Mouse (Mus musculus): ENCODE measurements around the gene Trmt2a.
A peak's percentile ranks its signal among the peaks of the same experiment; 100 is the strongest.

Gene Trmt2a

DNA sequence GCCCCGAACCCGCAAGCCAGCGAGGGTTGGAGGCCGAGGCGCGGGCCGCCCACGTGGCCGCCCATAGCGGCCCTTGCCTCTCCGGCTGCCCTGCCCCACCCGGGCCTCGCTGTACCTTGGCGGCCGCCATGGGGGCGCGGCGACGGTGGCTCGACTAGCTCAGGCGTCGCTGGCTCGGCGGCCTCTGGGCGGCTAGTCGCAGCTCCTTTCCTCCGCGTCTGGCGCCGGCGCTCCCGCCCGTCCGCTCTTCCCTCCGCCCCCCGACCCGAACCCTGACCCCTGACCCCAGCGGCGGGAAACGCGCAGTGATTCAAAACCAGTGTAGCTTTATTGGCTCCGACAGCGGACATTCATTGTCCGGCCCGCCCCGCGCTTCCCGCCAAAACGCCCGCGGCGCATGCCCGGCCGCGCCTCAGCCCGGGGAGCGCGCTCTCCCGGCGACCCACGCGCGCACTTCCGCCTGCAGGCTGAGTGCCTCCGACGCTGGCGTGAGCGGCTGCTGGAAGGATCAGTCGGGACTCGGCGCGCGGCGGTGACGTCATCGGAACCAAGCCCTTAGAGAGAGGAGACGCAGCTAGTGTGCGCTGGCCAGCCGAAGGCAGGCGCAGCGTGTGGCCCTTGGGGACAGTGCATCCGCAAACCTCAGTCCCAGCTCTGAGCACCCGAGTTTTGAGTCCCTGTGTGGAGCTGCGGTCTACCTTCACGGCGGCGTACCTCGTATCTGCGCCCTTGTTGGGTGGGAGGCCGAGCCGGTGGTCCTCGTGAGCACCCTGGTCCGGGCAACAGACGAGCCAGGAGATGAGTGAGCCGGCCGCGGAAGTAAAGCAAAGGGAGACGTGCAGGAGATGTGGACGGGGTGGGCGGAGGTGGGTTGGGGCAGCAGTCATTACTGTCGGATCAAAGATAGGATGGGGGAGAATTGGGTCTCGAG is at the start of gene Trmt2a, which contains the start of gene Ranbp1:
Gene Trmt2a, plus strand, starts transcription at position 247 of the 931 bp plus-strand sequence.
Gene Ranbp1, minus strand, starts transcription at position 300 of the 931 bp plus-strand sequence.
- peak; percentile 87 for DNase-seq (ENCODE audit: extremely low spot score, low read depth, low spot score)

DNA sequence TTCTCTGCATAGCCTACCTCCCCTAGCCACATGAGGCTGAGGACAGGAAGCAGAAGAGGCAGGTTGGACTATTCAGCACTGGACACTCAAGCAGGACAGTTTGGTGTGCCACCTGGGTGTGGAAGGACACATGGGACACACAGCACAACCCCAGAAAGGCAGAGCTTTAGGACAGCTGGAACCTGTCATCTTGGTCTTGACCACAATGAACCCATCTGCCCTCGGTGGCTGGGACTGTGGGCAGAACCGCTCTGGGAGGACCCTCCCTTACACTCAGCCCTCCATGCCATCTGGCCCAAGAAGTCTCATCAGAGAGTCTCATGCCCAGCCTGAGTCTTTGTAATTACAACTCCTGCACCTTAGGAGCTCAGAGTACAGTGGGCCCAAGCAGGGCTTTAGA is 48.4 kb upstream of the Trmt2a start:
- DNase-seq (ENCODE audit: extremely low spot score, low read depth, low spot score), result no peak

DNA sequence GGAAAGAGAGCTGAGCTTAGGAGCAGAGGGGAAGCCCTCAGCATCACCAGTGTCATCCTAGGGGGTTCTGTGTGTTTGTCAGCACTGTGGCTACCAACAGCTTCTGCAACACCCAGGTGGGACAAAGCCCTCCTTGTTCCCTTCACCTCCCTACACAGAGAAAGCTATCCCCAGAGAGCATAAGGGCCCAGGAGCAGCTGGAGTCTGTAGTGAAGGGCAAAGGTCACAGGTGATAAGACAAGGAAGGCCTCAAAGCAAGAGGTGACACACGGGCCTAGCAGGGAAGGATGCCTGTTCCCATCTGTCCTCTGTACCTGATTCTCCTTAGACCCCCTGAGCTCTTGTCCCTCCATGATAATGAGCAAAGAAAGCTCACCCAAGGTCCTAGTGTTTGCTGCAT is 46.9 kb upstream of the Trmt2a start:
- DNase-seq (ENCODE audit: extremely low spot score, low read depth, low spot score), result no peak

DNA sequence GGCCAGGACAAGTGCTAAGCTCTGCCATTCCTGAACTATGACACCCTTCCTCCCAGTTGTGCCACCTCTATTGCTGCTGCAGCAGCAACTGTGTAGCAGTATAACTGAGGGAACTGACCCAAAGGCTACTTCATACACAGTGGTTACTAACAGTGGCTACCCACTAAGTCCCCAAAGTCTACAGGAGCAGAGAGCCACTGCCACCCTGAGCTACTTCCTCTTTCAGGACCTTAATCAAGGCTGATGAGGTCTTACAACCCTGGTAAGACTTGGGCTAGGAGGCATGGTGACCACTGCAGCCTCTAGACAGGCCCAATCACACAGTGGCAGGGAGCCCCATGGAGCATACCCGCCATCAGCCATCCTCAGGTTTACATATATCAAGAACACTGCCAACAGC is 46.4 kb upstream of the Trmt2a start:
- DNase-seq (ENCODE audit: extremely low spot score, low read depth, low spot score), result no peak

DNA sequence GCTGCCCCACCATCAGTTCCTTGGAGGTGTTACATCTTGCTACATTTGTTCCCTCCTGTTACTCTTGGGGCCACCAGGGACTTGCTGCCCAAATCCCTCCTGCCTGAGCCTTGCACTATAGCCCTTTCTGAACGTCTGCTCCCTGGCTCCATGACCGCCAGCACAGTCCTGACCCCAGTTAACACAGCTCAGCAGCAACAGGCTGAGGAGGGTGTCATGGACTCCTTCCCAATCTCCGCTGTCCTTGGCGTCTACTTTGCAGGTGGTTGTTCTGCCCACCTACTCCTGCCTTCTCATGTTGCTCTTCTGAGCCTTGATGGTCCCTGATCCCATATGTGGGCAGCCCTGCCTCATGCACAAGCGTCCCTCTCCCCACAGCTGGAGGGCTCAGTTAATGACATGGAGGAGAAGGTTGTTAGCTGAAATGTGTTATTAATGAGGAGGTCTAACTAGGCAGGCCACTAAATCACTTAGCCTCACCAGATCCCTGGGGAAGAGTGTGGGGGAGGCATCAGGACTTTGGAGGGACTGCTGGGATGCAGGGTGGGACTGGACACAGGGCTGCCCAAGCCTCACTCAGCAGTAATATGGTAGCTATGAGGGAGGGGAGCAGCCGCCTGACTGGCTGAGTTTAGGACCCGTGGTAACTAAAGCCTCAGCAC is 44.9 kb upstream of the Trmt2a start:
- DNase-seq (ENCODE audit: extremely low spot score, low read depth, low spot score), result peak; percentile 54

DNA sequence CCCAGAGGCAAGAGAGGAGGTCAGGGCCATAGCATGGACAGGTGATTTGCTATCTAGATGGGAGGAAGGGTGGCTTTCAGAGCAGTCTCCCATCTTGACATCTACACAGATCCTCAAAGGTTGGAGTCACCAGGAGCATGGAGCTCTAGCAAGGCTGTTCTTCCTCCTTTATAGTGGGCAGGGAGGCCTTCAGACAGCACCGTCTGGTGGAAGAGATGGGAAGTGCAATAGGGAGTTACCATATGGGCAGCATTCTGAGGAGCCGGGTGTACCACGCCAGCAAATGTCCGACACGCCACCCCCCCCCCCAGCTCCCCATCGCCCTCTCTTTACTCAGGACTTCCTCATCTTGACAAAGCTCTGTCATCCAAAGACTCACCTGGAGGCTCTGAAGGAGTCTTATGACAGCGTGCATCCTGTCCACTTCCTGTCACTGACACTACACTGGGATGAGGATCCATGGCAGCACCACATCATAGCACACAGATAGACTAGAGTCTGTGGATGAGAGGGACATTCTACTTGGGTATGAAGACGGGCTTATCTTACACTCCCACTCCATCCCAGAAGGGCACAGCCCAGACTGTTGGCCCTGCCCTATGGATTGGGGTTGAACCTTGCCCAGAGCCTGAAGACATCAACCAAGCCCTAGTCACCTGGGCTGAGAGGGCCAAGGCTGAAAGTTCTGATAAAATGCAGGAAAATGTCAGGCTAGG is 37.6 kb upstream of the Trmt2a start:
- no peak for DNase-seq (ENCODE audit: extremely low spot score, low read depth, low spot score)

DNA sequence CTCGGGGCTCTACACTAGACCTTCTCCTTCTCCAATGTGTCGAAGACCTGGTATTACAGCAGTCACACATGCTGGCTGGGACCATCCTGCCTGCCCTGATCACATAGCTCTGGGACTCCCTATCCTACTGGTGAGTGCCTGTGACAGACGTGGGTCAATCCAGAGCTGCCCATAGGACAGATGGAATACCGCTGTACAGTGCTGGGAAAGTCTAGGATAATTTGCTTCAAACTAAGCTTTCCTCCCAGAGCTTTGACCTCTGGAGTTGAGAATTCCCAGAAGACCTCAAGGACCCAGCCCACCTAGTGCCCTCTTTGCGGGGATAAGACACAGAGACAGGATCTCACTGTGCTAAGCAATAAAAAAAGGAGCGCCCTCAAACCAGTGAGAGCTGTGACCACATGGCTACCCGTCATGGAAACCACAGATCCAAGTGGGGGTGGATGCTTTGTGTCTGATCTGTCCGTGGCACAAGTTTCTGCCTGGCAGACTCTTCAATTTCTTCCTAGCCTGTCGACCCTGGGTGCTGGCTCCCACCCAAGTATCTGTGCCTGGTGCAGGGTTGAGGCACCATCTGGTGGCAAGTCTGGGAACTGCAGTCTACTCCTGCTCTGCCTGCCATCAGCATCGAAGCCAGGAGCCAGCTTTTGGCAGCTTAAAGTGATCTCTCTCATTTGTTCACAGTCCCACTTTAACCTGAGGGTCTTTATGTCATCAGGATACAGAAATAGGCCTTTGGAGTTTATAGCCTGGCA is 36.9 kb upstream of the Trmt2a start:
- peak; percentile 66 for DNase-seq (ENCODE audit: extremely low spot score, low read depth, low spot score)

DNA sequence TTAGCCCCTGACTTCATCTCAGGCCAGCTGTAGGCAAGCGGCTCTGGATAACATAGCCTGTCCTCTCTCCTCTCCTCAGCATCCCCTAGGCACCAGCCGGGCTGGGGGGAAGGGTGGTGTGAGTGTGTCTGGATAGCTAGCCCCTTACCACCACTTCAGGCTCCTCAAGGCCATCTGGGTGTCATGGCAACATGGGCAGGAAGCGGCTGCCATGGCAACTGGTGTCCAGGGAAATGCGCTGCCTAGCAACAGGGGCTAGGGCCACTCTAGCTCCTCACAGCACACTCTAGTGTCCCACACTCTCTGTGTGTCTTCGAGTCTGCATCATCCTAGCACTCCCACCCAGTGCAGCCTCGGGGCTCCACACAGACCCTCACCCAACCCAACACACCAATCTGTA is 34.8 kb upstream of the Trmt2a start:
- no peak for DNase-seq (ENCODE audit: extremely low spot score, low read depth, low spot score)

DNA sequence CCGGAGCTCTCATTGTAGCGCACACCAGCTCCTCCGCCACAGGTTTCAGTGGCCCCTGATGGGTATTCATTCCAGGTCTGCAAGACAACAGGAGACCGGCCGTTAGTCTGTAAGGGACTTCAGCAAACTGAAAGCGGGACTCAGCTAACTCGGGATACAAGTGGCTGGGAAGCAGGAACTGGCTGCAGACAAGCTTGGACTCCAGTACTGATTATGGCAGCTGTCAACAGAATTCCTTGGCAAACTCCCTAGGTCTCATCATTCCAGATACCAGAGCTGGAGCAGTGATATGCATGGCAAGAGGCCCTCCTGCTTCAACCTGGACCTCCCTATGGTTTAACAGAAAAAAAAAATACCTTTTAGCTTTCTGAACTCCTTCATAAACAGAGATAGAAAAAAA is 33.6 kb upstream of the Trmt2a start:
- no peak for DNase-seq (ENCODE audit: extremely low spot score, low read depth, low spot score)

DNA sequence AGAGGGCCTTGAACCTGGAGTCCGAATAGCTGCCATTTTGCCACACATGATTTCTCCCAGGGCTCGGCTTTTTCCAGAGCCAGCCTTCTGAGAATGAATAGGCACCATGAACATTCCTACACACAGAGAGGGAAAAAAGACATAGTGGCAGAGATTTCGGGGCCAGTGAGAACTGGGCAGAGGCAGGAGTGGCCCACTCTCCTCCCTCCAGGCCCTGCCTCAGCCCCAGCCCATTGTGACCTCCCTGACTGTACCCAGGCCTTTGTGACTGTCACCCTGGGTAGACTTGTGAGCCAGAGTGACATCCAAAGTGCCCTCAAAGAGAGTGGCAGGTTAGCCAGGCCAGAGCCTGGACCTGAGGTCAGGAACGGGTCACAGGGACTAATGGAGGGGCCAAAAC is 30.9 kb upstream of the Trmt2a start, which contains the start of gene Ccdc188:
Gene Ccdc188, plus strand, starts transcription at position 301 of the 400 bp plus-strand sequence.
- DNase-seq (ENCODE audit: extremely low spot score, low read depth, low spot score), result no peak

DNA sequence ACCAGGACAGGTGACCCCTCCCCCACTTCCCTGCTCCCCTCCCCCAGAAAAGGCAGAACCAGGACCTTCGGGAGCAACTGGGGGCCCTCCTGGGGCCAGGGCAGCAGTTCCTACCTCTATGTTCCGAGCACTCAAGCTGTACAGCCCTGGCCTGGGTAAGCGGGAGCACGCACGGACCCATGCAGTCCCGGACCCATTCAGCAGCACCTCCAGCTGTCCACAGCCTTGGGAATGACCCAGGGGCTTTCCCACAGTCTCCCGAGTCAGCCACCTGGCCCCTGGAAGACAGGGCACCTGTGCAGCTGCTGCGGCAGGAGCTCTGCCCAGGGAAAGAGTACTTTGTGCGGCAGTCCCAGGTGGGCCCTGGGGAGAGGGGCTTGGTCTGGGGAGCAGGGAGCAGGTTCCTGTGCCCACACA is 29.9 kb upstream of the Trmt2a start:
- no peak for DNase-seq (ENCODE audit: extremely low spot score, low read depth, low spot score)

DNA sequence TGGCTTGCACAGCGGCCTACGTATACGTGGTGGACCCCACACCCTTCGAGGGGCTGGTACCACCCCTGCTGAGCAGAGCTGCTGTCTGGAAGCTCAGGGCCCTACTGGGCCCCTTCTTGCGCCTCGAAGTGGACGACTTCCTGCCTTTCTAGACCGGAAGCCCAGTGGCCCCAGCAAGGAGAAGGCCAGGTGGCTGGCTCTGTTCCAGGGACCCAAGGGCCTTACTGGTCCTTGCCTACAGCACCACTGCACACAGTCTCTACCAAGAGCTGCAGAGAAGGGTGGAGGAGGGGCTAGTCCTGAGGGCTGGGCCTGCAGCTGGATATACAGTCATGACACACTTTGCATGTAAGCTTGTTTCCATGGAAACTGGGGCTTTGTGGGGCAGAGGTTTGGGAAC is 28.5 kb upstream of the Trmt2a start:
- no peak for DNase-seq (ENCODE audit: extremely low spot score, low read depth, low spot score)

DNA sequence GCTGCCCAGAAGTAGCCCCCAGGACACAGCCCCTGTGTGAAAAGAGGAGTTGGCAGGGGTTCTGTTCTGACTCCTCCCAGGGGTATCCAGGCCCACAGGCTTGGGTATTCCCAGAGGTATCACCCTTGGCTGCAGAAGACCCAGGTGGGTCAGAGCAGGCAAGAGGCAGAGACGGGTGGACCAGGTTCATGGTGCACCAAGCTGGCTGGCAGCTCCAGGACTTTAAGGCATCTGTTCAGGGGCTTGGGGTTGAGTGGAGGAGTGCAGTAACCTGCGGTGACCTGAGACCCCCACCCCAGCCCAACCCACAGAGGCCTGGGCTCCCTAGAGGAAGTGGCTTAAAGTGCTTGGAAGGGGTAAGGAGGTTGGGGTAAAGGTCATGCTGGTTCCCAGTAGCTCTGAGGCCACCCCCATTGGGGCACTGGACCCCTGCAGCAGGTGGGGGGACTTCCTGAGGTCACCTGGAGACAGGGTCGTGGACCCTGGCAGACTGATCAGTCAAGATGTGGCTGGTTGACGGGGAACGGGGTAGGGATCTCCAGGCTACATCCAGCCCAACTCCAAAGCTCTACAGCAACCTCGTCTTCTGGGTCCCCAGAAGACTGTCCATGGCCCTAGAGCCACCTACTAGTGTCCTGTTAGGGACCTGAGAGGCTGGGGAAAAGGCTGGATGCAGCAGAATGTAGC is 27.5 kb upstream of the Trmt2a start:
- no peak for DNase-seq (ENCODE audit: extremely low spot score, low read depth, low spot score)

DNA sequence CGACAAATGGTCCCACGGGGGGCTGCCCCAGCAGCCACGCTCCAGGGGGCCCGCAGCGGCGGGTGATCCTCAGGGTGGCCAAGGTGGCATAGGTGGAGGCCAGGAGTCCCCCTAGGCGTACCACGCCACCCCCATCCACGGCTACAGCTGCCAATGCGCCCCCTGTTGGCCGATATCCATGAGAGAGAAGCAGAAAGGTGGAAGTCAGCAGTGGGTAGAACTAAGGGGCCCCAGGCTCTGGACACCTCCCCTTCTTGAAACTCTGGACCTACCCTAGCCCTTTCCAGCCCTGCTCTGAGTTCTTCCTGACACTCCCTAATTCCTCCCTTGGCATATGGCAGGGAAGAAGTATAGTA is 27.0 kb upstream of the Trmt2a start:
- DNase-seq (ENCODE audit: extremely low spot score, low read depth, low spot score), result no peak

DNA sequence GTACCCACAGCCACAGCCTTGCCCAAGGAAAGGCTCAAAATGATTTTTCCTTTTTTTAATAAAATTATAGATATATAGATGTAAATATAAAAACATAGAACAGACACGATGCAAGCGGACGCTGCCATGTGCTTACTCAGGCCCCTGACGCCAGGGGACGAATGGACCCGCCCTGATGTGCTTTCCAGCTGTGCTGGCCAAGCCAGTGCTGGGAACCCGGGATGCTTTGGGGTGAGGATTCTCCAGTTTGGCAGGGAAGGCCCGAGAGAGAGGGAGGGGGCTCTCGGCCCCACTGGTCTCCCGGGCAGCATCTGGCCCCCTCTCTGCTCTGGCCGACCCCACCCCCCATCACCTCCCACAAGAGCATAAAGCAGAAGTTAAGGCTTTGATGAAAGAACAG is 26.3 kb upstream of the Trmt2a start:
- no peak for DNase-seq (ENCODE audit: extremely low spot score, low read depth, low spot score)

DNA sequence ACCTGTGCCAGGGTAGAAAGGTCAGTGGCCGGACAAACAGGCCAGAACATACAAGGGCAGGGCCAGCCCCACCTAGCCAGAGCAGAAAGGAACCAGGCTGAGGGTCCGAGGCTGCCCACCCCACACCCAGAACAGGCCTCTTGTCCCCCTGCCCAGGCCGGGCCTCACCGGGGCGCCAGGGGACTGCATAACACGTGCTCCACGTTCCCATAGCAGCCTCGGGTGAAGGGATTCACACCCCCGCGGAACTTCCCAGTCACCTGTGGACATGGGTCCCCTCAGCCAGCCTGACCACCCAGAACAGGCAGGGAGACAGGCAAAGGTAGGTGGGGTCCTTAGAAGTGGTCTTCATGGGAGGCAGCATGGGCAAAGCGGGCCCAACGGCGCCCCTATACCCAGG is 21.3 kb upstream of the Trmt2a start:
- no peak for DNase-seq (ENCODE audit: extremely low spot score, low read depth, low spot score)

DNA sequence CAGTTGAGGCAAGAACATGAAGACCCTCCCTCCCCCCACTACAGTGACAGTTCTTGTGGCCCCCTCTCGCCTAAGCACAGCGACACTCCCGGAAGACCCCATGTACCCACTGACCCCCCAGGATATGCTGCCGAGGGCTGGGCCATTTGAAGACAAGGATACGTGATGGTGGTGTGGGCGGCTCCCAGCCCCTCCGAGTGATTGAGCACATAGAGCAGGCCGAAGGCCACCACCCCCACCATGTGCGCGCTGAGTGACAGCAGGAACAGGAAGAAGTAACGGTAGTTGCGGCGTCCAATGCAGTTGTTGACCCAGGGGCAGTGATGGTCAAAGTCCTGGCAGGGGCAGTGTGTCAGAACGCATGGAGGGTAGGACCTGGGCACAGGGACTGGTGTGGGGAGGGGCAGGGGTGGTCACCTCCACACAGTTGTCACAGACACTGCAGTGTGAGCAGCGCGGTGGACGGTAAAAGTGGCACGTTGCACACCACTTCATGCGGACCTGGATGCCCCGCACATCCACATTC is 20.5 kb upstream of the Trmt2a start:
- no peak for DNase-seq (ENCODE audit: extremely low spot score, low read depth, low spot score)

DNA sequence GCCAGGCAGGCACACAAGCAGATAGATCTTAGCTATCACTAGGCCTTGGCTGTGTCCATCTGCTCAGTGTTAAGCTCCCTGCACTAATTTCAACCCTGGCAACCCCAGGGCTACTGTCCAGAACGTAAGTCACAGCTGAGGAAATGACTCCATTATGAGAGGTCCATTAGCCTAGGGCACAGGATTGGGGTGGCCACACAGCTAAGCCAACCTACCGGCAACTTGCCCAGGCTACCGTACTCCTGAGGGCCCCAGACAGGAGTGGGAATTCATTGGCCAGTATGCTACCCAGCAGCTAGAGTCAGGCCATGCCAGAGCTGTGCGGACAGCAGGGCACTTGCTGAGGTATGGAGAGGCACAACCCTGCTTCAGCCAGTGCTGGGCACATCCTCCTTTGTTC is 19.6 kb upstream of the Trmt2a start:
- DNase-seq (ENCODE audit: extremely low spot score, low read depth, low spot score), result no peak

DNA sequence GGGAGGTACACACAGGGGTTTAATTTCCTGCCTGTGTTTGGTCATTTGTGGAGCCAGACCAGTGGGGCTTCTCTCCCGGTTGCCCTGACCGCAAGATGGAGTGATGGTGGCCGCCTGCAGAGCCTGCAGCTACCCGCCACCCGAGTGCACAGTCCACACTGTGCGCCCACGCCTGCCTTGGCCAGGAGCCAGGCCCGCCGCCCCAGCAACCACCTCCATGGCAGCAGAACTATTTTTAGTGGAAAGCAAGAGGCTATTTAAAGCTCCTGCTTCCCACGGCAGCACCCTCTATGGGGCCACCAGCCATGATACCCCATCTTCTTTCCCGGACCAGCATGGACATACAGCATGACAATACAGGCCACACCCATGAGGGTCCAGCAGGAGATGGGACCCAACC is 18.9 kb upstream of the Trmt2a start:
- DNase-seq (ENCODE audit: extremely low spot score, low read depth, low spot score), result no peak

DNA sequence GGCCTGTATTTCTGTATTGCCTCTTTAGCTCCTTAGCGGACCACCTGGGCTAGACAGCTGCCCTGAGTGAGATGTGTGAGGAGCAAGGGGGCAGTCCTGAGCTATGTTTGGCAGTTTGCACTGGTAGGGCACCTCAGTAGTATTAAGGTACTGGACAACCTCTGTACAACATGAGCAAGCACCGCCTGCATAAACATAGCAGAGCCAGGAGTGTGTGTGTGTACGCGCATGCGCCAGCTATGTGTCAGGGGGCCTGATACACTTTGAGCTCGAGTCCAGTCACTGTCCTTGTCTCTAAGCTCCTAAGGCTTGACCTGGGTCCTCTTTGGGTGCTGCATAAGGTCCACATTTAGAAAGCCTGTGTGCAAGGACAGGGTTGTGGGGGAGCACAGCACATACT is 17.9 kb upstream of the Trmt2a start:
- DNase-seq (ENCODE audit: extremely low spot score, low read depth, low spot score), result no peak

All from hindlimb bud, embryonic 11.5 days (tissue).